Mouse (Mus musculus): ENCODE measurements around the gene Gm29866.
"Not testable (repeated sequence)": the region's sequence is repeated elsewhere in the genome, so short reads cannot be mapped to it uniquely, and the experiment has no call there.

Gene Gm29866

DNA sequence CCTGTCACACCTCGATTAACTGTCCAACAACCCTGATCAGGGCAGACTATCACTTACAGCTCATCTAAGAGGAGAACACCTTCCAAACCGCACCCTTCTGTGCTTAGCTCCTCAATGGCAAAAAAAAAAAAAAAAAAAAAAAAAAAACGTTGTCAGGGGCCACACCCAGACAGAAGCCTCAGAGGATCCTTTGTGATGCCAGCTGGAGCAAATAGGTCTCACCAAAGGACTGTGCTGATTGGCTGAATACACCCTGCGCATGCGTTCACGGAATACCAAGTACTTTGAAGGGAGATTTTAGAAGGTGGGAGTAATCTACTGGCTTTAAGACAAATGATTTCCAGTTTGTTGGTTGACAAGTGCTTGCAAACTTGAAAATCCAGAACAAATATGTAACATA, at the start of gene Gm29866:
Gene Gm29866 (minus strand): TSS at position 101 of the 400 bp plus-strand sequence.
- not testable (repeated sequence) for DNase-seq (ENCODE audit: low spot score in 2 of 2)
